Mouse (Mus musculus) heart, postnatal 0 days (tissue): ENCODE measurements around the gene Ube2n.

ENCODE experiments used
- CTCF ChIP-seq: IDR thresholded peaks from 2 replicates; pipeline ENCODE4 v1.5.1; 2016; ENCODE audit warnings: antibody characterized with exemption, control low read depth, low read depth
- EP300 ChIP-seq: IDR thresholded peaks from 2 replicates; pipeline ENCODE4 v1.6.1; 2016; ENCODE audit warnings: antibody characterized with exemption, low read depth

DNA sequence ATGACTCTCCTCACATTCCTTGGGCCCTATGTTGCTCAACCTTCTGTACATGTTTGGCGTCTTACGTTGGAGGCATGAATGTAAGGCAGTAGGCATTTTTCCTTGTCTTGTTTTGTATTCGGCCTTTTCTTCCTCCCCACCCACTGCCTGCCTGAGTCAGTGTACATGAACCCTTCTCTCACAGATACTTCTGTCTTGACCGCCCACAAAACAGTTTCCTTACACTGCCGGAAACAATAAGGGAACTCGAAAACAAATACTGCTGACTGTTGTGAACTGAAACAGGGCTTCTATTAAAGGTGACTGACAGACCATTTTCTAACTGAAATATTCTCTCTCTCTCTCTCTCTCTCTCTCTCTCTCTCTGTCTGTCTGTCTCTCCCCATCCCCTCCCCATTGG, 6.2 kb upstream of the Ube2n start:
- TF ChIP-seq CTCF (no peak), EP300 (no peak)
